Mouse (Mus musculus): ENCODE measurements at regions not wholly inside any gene's neighbourhood (a gene's known extent, or its start where the extent isn't known, plus 50 kb on each side); places are given as distances from the start of the nearest gene placed in this dataset.

- DNase-seq: no peak
Observed at GRCm38 (mm10) chr13:83113808-83114207, 390.0 kb upstream of the Mef2c start.

- no peak for DNase-seq
Observed at GRCm38 (mm10) chr13:83114401-83114800, 389.4 kb upstream of the Mef2c start.

- DNase-seq: no peak
Observed at GRCm38 (mm10) chr13:83115691-83116090, 388.1 kb upstream of the Mef2c start.

GRCm38 (mm10) chr13:83120343-83120742 lies 383.5 kb upstream of the Mef2c start:
- no peak for DNase-seq

- DNase-seq: no peak
Observed at GRCm38 (mm10) chr13:83123596-83123995, 380.2 kb upstream of the Mef2c start.

GRCm38 (mm10) chr13:83124651-83125050 lies 379.2 kb upstream of the Mef2c start:
- no peak for DNase-seq

- no peak for DNase-seq
Observed at GRCm38 (mm10) chr13:83126438-83126837, 377.4 kb upstream of the Mef2c start.

GRCm38 (mm10) chr13:83131129-83131981 lies 372.5 kb upstream of the Mef2c start:
- no peak for DNase-seq

GRCm38 (mm10) chr13:83131982-83132354 lies 371.9 kb upstream of the Mef2c start:
- DNase-seq: no peak

GRCm38 (mm10) chr13:83132671-83133638 lies 370.9 kb upstream of the Mef2c start:
- no peak for DNase-seq

GRCm38 (mm10) chr13:83143316-83143715 lies 360.5 kb upstream of the Mef2c start:
- DNase-seq: no peak

GRCm38 (mm10) chr13:83154626-83155124 lies 349.2 kb upstream of the Mef2c start:
- DNase-seq: no peak

GRCm38 (mm10) chr13:83159969-83160368 lies 343.9 kb upstream of the Mef2c start:
- no peak for DNase-seq

GRCm38 (mm10) chr13:83162761-83163160 lies 341.1 kb upstream of the Mef2c start:
- DNase-seq: no peak

- no peak for DNase-seq
Observed at GRCm38 (mm10) chr13:83175086-83175485, 328.7 kb upstream of the Mef2c start.

GRCm38 (mm10) chr13:83201931-83202671 lies 301.7 kb upstream of the Mef2c start:
- no peak for DNase-seq

- no peak for DNase-seq
Observed at GRCm38 (mm10) chr13:83206622-83207021, 297.2 kb upstream of the Mef2c start.

GRCm38 (mm10) chr13:83207513-83207912 lies 296.3 kb upstream of the Mef2c start:
- no peak for DNase-seq

GRCm38 (mm10) chr13:83208111-83208510 lies 295.7 kb upstream of the Mef2c start:
- no peak for DNase-seq

- no peak for DNase-seq
Observed at GRCm38 (mm10) chr13:83214811-83215210, 289.0 kb upstream of the Mef2c start.

GRCm38 (mm10) chr13:83216454-83216853 lies 287.4 kb upstream of the Mef2c start:
- DNase-seq: no peak

- no peak for DNase-seq
Observed at GRCm38 (mm10) chr13:83252452-83252851, 251.4 kb upstream of the Mef2c start.

- no peak for DNase-seq
Observed at GRCm38 (mm10) chr13:83266591-83266990, 237.2 kb upstream of the Mef2c start.
